Mouse (Mus musculus) ES-Bruce4 (cell line): ENCODE measurements at regions not wholly inside any gene's neighbourhood (a gene's known extent, or its start where the extent isn't known, plus 50 kb on each side); places are given as distances from the start of the nearest gene placed in this dataset.

ENCODE experiments used
- H3K27ac ChIP-seq: 2 replicates; pipeline ENCODE4 v1.5.1; 2012; ENCODE audit warnings: low read length, inconsistent platforms; ENCODE audit not compliant: insufficient read depth
- H3K27me3 ChIP-seq: 2 replicates; pipeline ENCODE4 v1.6.1; 2012; ENCODE audit warnings: mild to moderate bottlenecking, low read length, inconsistent platforms; ENCODE audit not compliant: control insufficient read depth, poor library complexity, insufficient read depth, severe bottlenecking
- H3K36me3 ChIP-seq: 2 replicates; pipeline ENCODE4 v1.6.1; 2012; ENCODE audit warnings: inconsistent platforms, mild to moderate bottlenecking, low read length, moderate library complexity; ENCODE audit not compliant: control insufficient read depth, poor library complexity, insufficient read depth, severe bottlenecking
- H3K4me1 ChIP-seq: one replicate; pipeline ENCODE4 v1.8.1; 2011; ENCODE audit warnings: low read length; ENCODE audit not compliant: control insufficient read depth, insufficient read depth
- H3K4me3 ChIP-seq: 2 replicates; pipeline ENCODE4 v1.5.1; 2011; ENCODE audit warnings: low read depth, mild to moderate bottlenecking, low read length
- H3K9ac ChIP-seq: 2 replicates; pipeline ENCODE4 v1.6.1; 2012; ENCODE audit warnings: low read depth, mild to moderate bottlenecking, inconsistent platforms; ENCODE audit not compliant: poor library complexity, severe bottlenecking
- H3K9me3 ChIP-seq: replicated peaks from 2 replicates; pipeline ENCODE4 v1.6.1; 2012; ENCODE audit warnings: mild to moderate bottlenecking, low read length, inconsistent platforms; ENCODE audit not compliant: control insufficient read depth, poor library complexity, insufficient read depth, severe bottlenecking
- CTCF ChIP-seq: IDR thresholded peaks from one replicate; pipeline ENCODE4 v1.8.1; 2011; ENCODE audit warnings: low read depth, low read length
- EP300 ChIP-seq: IDR thresholded peaks from 2 replicates; pipeline ENCODE4 v1.6.1; 2011; ENCODE audit warnings: low read depth, low read length; ENCODE audit not compliant: insufficient read depth
- POLR2A ChIP-seq: IDR thresholded peaks from one replicate; pipeline ENCODE4 v1.8.1; 2011; ENCODE audit warnings: low read length; ENCODE audit not compliant: insufficient read depth

DNA sequence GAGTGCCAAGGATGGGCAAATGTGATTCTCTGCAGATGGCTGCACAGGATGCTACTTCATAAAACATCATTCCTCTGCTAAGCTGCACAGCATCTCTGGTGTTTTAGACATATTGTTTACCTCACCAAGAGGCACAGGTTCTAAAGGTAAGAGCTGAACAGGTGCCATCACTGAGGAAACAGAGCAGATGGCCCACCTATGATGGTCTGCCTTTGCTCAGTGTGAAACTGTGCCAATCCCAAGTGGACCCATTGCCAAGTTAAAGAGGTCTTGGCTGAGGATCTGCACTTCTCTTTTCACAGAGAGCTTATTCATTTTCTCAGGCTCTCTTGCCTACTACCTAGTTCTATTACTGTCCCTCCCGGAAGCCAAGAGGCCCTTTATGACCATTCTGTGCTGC, 494.3 kb downstream of the Elavl2 start:
- Histone ChIP-seq H3K27me3 (no peaks in the 10 kb centered on the region), H3K4me1 (no peaks in the 10 kb centered on the region), H3K9me3 (no peaks in the 10 kb centered on the region), H3K36me3 (no peaks in the 10 kb centered on the region), H3K4me3 (no peak overlapping the region), H3K9ac (no peak overlapping the region), H3K27ac (no peak overlapping the region)
- TF ChIP-seq CTCF (no peak), EP300 (no peak), POLR2A (no peak)

DNA sequence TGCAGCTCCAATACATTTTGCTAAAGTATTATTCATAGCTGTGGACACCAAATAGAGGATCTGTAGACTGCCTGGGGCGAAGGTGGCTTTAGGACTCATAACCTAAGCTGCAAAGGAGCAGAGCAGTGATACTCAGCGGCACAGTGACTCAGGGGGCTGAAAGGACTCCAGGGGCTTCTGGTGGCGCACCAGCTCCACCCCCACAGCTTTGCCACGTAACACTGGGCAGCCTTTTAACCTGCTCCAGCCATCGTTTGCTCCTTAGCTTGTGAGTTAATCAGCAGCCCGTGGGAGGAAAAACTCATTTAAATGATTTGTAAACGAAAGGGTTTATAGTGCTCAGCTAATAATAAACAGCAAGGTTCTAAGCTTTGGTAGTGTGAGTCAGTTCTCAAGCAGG, 532.4 kb downstream of the Elavl2 start:
- H3K9me3 ChIP-seq = no peaks in the 10 kb centered on the region
- no peak overlapping the region for H3K4me3 ChIP-seq
- no peaks in the 10 kb centered on the region for H3K36me3 ChIP-seq
- no peaks in the 10 kb centered on the region for H3K27me3 ChIP-seq
- H3K9ac ChIP-seq = no peak overlapping the region
- H3K27ac ChIP-seq = no peak overlapping the region
- TF ChIP-seq POLR2A (no peak), EP300 (no peak), CTCF (no peak)
- H3K4me1 ChIP-seq = no peaks in the 10 kb centered on the region

GRCm38 (mm10) chr4:90860854-90861253, 539.7 kb downstream of the Elavl2 start:
- no peak overlapping the region for H3K9ac ChIP-seq
- H3K4me1 ChIP-seq = no peaks in the 10 kb centered on the region
- H3K36me3 ChIP-seq = no peaks in the 10 kb centered on the region
- H3K27me3 ChIP-seq = no peaks in the 10 kb centered on the region
- H3K4me3 ChIP-seq = no peak overlapping the region
- no peaks in the 10 kb centered on the region for H3K9me3 ChIP-seq
- no peak for TF ChIP-seq POLR2A
- no peak for TF ChIP-seq EP300
- TF ChIP-seq CTCF = peak; percentile 55
- H3K27ac ChIP-seq = no peak overlapping the region

- Histone ChIP-seq H3K27me3 (no peaks in the 10 kb centered on the region), H3K4me1 (no peaks in the 10 kb centered on the region), H3K27ac (no peak overlapping the region), H3K9me3 (no peaks in the 10 kb centered on the region), H3K36me3 (no peaks in the 10 kb centered on the region), H3K9ac (no peak overlapping the region), H3K4me3 (no peak overlapping the region)
- TF ChIP-seq CTCF (no peak), EP300 (no peak), POLR2A (no peak)
These were observed 560.8 kb downstream of the Elavl2 start for GRCm38 (mm10) chr4:90839804-90840203.

GRCm38 (mm10) chr4:90799078-90799477, 580.5 kb downstream of the Zfp352 start:
- TF ChIP-seq CTCF = no peak
- no peak for TF ChIP-seq POLR2A
- TF ChIP-seq EP300 = no peak
- Histone ChIP-seq H3K9ac (no peak overlapping the region), H3K4me3 (no peak overlapping the region), H3K27me3 (no peaks in the 10 kb centered on the region), H3K4me1 (no peaks in the 10 kb centered on the region), H3K36me3 (no peaks in the 10 kb centered on the region), H3K9me3 (no peaks in the 10 kb centered on the region), H3K27ac (no peak overlapping the region)

- H3K9me3 ChIP-seq = no peaks in the 10 kb centered on the region
- H3K4me1 ChIP-seq = no peaks in the 10 kb centered on the region
- H3K36me3 ChIP-seq = no peaks in the 10 kb centered on the region
- H3K27me3 ChIP-seq = no peaks in the 10 kb centered on the region
- no peak overlapping the region for H3K27ac ChIP-seq
- H3K4me3 ChIP-seq = no peak overlapping the region
- no peak overlapping the region for H3K9ac ChIP-seq
- TF ChIP-seq EP300 = no peak
- no peak for TF ChIP-seq POLR2A
- no peak for TF ChIP-seq CTCF
These were observed 580.0 kb downstream of the Zfp352 start for GRCm38 (mm10) chr4:90798637-90799036.
